Mouse (Mus musculus) neural tube, embryonic 14.5 days (tissue): Measurements from ENCODE around the gene Rpl27. TPM values are rescaled to one million over a fixed set of nuclear protein-coding genes. Genes with fewer than 3 reads are reported as not detected.

ENCODE experiments used
- ATAC-seq: fragments of 200-750 bp; cut with Nextera tagmentation; 2 replicates; pipeline ENCODE4 v1.8.0; 2017; ENCODE audit warnings: low read depth, mild to moderate bottlenecking, moderate TSS enrichment, moderate library complexity
- H3K27ac ChIP-seq: fragments of 300-500 bp; sonication (generic); 2 replicates; pipeline ENCODE4 v1.5.1; 2014; ENCODE audit warnings: low read depth, mild to moderate bottlenecking, control low read depth, low read length, moderate library complexity, mixed read lengths
- H3K27me3 ChIP-seq: fragments of 300-500 bp; sonication (generic); 2 replicates; pipeline ENCODE4 v1.6.1; 2014; ENCODE audit warnings: low read length; ENCODE audit not compliant: control insufficient read depth, insufficient read depth
- H3K36me3 ChIP-seq: fragments of 300-500 bp; sonication (generic); 2 replicates; pipeline ENCODE4 v1.6.1; 2014; ENCODE audit warnings: low read length, mixed read lengths; ENCODE audit not compliant: control insufficient read depth, insufficient read depth
- H3K4me1 ChIP-seq: fragments of 300-500 bp; sonication (generic); 2 replicates; pipeline ENCODE4 v1.6.1; 2014; ENCODE audit warnings: low read length; ENCODE audit not compliant: control insufficient read depth, insufficient read depth
- H3K4me2 ChIP-seq: fragments of 300-500 bp; sonication (generic); 2 replicates; pipeline ENCODE4 v1.6.1; 2014; ENCODE audit warnings: mild to moderate bottlenecking, low read depth, low read length, control low read depth
- H3K4me3 ChIP-seq: fragments of 300-500 bp; sonication (generic); 2 replicates; pipeline ENCODE4 v1.5.1; 2014; ENCODE audit warnings: low read depth, low read length, control low read depth, mixed read lengths
- H3K9ac ChIP-seq: fragments of 300-500 bp; sonication (generic); replicated peaks from 2 replicates; pipeline ENCODE4 v1.6.1; 2014; ENCODE audit warnings: low read depth, mild to moderate bottlenecking, control low read depth, low read length, mixed read lengths
- H3K9me3 ChIP-seq: fragments of 300-500 bp; sonication (generic); 2 replicates; pipeline ENCODE4 v1.6.1; 2016; ENCODE audit warnings: low read length; ENCODE audit not compliant: control insufficient read depth
- WGBS: fragments of 180-500 bp; shearing (Covaris S2); extraction: QIAGEN DNeasy Blood & Tissue Kit; methylation state at CpG from one replicate; pipeline ENCODE4 v1.1.7; 2014; 5-methylcytosine and 5-hydroxymethylcytosine counted together
- polyA plus RNA-seq: library from polyadenylated mRNA; unstranded; fragments of >200 nt; fragmentation: Nextera tagmentation; extraction: Ambion mirVana; gene quantifications from 2 replicates; pipeline ENCODE4 v1.2.1, GENCODE M21; 2014

Gene Rpl27
- polyA plus RNA-seq, 1 experiment from 2014 or later = 257 TPM

GRCm38 (mm10) chr11:101477552-101478211 lies 35.6 kb downstream of the Rpl27 start:
- Histone ChIP-seq H3K4me1 (peaks cover 11% of the 10 kb centered on the region; the same call in 1 of the 2 replicates), H3K9ac (no peak overlapping the region), H3K36me3 (no peaks in the 10 kb centered on the region), H3K27ac (peak overlapping the region; percentile 60), H3K4me3 (no peak overlapping the region), H3K4me2 (no peak overlapping the region), H3K27me3 (no peaks in the 10 kb centered on the region), H3K9me3 (no peaks in the 10 kb centered on the region)
- peak; percentile 74 for ATAC-seq
- 13% methylated on average over 10 of the region's 10 CpGs for WGBS

GRCm38 (mm10) chr11:101479171-101479635 lies 37.1 kb downstream of the Rpl27 start:
- peak; percentile 44; the same call in 1 of the 2 replicates for ATAC-seq
- H3K9me3 ChIP-seq = no peaks in the 10 kb centered on the region
- H3K4me3 ChIP-seq = no peak overlapping the region
- 3% methylated on average over 18 of the region's 18 CpGs for WGBS
- peaks cover 11% of the 10 kb centered on the region; the same call in 1 of the 2 replicates for H3K4me1 ChIP-seq
- H3K27ac ChIP-seq = peak overlapping the region; percentile 58
- no peaks in the 10 kb centered on the region for H3K36me3 ChIP-seq
- H3K4me2 ChIP-seq = peak overlapping the region; percentile 19
- 0 out of 2 replicates have a peak overlapping the region, but pooled peaks have one; percentile 5 for H3K9ac ChIP-seq
- no peaks in the 10 kb centered on the region for H3K27me3 ChIP-seq

- Histone ChIP-seq H3K4me1 (peaks cover 11% of the 10 kb centered on the region; the same call in 1 of the 2 replicates), H3K4me3 (no peak overlapping the region), H3K27me3 (no peaks in the 10 kb centered on the region), H3K36me3 (no peaks in the 10 kb centered on the region), H3K27ac (no peak overlapping the region), H3K9me3 (no peaks in the 10 kb centered on the region), H3K9ac (no peak overlapping the region), H3K4me2 (no peak overlapping the region)
- ATAC-seq = no peak
- WGBS = 66% methylated on average over 6 of the region's 6 CpGs
These were observed 38.8 kb downstream of the Rpl27 start for GRCm38 (mm10) chr11:101480912-101481311.

GRCm38 (mm10) chr11:101483804-101484203 lies 41.7 kb downstream of the Rpl27 start:
- H3K27me3 ChIP-seq = no peaks in the 10 kb centered on the region
- 9% methylated on average over 3 of the region's 3 CpGs for WGBS
- peaks cover 5% of the 10 kb centered on the region; the same call in 1 of the 2 replicates for H3K4me1 ChIP-seq
- no peak overlapping the region for H3K4me2 ChIP-seq
- H3K9me3 ChIP-seq = no peaks in the 10 kb centered on the region
- H3K36me3 ChIP-seq = no peaks in the 10 kb centered on the region
- no peak overlapping the region for H3K9ac ChIP-seq
- no peak overlapping the region for H3K27ac ChIP-seq
- no peak overlapping the region for H3K4me3 ChIP-seq
- no peak for ATAC-seq

- Histone ChIP-seq H3K4me2 (no peak overlapping the region), H3K4me1 (peaks cover 2% of the 10 kb centered on the region; the same call in 1 of the 2 replicates), H3K36me3 (no peaks in the 10 kb centered on the region), H3K27ac (no peak overlapping the region), H3K27me3 (no peaks in the 10 kb centered on the region), H3K4me3 (no peak overlapping the region), H3K9me3 (no peaks in the 10 kb centered on the region), H3K9ac (no peak overlapping the region)
- no peak for ATAC-seq
- WGBS = 72% methylated on average over 6 of the region's 6 CpGs
These were observed 42.1 kb downstream of the Rpl27 start for GRCm38 (mm10) chr11:101484245-101484644.

- Histone ChIP-seq H3K4me1 (no peaks in the 10 kb centered on the region), H3K4me2 (no peak overlapping the region), H3K36me3 (no peaks in the 10 kb centered on the region), H3K4me3 (no peak overlapping the region), H3K27ac (no peak overlapping the region), H3K27me3 (no peaks in the 10 kb centered on the region), H3K9me3 (no peaks in the 10 kb centered on the region), H3K9ac (no peak overlapping the region)
- no peak for ATAC-seq
- 90% methylated on average over 7 of the region's 7 CpGs for WGBS
These were observed 42.7 kb downstream of the Rpl27 start for GRCm38 (mm10) chr11:101484814-101485213.

GRCm38 (mm10) chr11:101485509-101486028 lies 43.5 kb downstream of the Rpl27 start:
- Histone ChIP-seq H3K9ac (no peak overlapping the region), H3K9me3 (no peaks in the 10 kb centered on the region), H3K36me3 (no peaks in the 10 kb centered on the region), H3K4me3 (no peak overlapping the region), H3K4me2 (no peak overlapping the region), H3K27me3 (no peaks in the 10 kb centered on the region), H3K4me1 (no peaks in the 10 kb centered on the region), H3K27ac (no peak overlapping the region)
- ATAC-seq = no peak
- 50% methylated on average over 6 of the region's 6 CpGs for WGBS

- ATAC-seq = no peak
- H3K4me1 ChIP-seq = no peaks in the 10 kb centered on the region
- 73% methylated on average over 6 of the region's 6 CpGs for WGBS
- H3K9ac ChIP-seq = no peak overlapping the region
- no peaks in the 10 kb centered on the region for H3K36me3 ChIP-seq
- no peak overlapping the region for H3K27ac ChIP-seq
- no peak overlapping the region for H3K4me3 ChIP-seq
- H3K9me3 ChIP-seq = no peaks in the 10 kb centered on the region
- no peaks in the 10 kb centered on the region for H3K27me3 ChIP-seq
- no peak overlapping the region for H3K4me2 ChIP-seq
These were observed 44.0 kb downstream of the Rpl27 start for GRCm38 (mm10) chr11:101486126-101486525.
